Mouse (Mus musculus) thymus, postnatal 0 days (tissue): Measurements from ENCODE around the gene Morn2. TPM values are rescaled to one million over a fixed set of nuclear protein-coding genes. Genes with fewer than 3 reads are reported as not detected.

Experiments
- DNase-seq: peaks from one replicate; pipeline ENCODE4 v3.0.0-alpha.2; 2015; ENCODE audit warnings: low spot score
- polyA plus RNA-seq: library from polyadenylated mRNA; unstranded; fragments of >200 nt; fragmentation: Nextera tagmentation; extraction: Ambion mirVana; gene quantifications from 2 replicates; pipeline ENCODE4 v1.2.1, GENCODE M21; 2015

Morn2 gene
- polyA plus RNA-seq, 1 experiment from 2014 or later: 14.8 TPM

- DNase-seq: peak; percentile 61
Observed at GRCm38 (mm10) chr17:80323658-80324057, 33.7 kb downstream of the Morn2 start.

- DNase-seq: no peak
Observed at GRCm38 (mm10) chr17:80324521-80324920, 34.5 kb downstream of the Morn2 start.

- DNase-seq: no peak
Observed at GRCm38 (mm10) chr17:80325456-80325855, 35.5 kb downstream of the Morn2 start.

- no peak for DNase-seq
Observed at GRCm38 (mm10) chr17:80326431-80326830, 36.4 kb downstream of the Morn2 start.

GRCm38 (mm10) chr17:80332386-80332785 lies 42.4 kb downstream of the Morn2 start:
- DNase-seq: peak; percentile 41

GRCm38 (mm10) chr17:80345277-80345676 lies 55.3 kb downstream of the Morn2 start:
- peak; percentile 26 for DNase-seq

GRCm38 (mm10) chr17:80346591-80347125 lies 56.7 kb downstream of the Morn2 start:
- no peak for DNase-seq

Other genes starting within 250 kb of the Morn2 start
- gene Hnrnpll, start 227.9 kb upstream of the Morn2 start, polyA plus RNA-seq: 58.1 and 68.5 TPM in 2 replicates
- gene Galm, start 162.7 kb upstream of the Morn2 start, polyA plus RNA-seq: 7.6 and 8.4 TPM in 2 replicates
- gene Srsf7, start 82.9 kb upstream of the Morn2 start, polyA plus RNA-seq: 705 and 759 TPM in 2 replicates
- gene Ttc39d, start 82.7 kb upstream of the Morn2 start, polyA plus RNA-seq: 0.07 and 0.12 TPM in 2 replicates
- 41.4 and 50.8 TPM in 2 replicates for gene Gemin6, start 65.8 kb upstream of the Morn2 start, polyA plus RNA-seq
- gene Dhx57, start 273 bp downstream of the Morn2 start, polyA plus RNA-seq: 8.5 and 9.5 TPM in 2 replicates
- 1.4 and 1.5 TPM in 2 replicates for gene Arhgef33, start 17.2 kb downstream of the Morn2 start, polyA plus RNA-seq
- gene Gm10190, start 83.3 kb downstream of the Morn2 start, polyA plus RNA-seq: 1.5 and 1.6 TPM in 2 replicates
- 3.2 and 3.8 TPM in 2 replicates for gene Sos1, start 190.2 kb downstream of the Morn2 start, polyA plus RNA-seq